Mouse (Mus musculus): ENCODE measurements around the gene Eml2.

GRCm38 (mm10) chr7:19226817-19227797, 50.9 kb downstream of the Eml2 start:
- TF ChIP-seq CTCF (IDR thresholded peaks at IDR 0.05) = no peak
- no peak for TF ChIP-seq EP300 (IDR thresholded peaks at IDR 0.05)
